17 mouse cellular contexts compared by ENCODE assay signal in the genomic region with DNA sequence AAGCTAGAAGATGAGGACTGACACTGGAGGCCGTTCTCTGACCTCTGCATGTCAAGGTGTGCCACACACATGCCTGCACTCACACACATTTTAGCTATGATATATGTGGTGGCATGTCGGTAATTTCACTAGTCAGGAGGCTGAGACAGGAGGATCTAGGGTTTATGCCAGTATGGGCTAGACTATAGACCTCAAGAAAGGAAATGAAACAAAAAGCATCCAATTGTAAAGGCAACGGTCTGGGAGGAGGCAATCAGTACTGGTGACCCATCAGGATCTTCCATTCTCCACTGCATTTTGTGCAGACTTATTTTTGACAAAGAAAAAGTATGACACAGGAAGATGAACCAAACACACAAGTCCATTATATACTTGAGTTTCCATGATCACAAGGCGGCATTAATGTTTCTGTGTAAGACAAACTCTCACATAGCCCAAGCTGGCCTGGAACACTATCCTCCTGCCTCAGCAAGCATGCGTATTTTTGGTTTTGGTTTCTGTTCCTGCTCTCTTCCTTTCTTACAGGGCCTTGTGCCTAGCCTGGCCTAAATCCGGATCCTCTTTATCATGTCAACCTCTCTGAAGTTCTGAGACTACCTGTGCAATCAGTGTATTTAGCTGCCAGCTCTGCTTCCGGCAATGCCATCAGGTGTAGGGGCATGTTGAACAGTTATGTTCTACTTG. TPM values are rescaled to one million over a fixed set of nuclear protein-coding genes. Genes with fewer than 3 reads are reported as not detected.
DNase-seq lines count a peak whose midpoint lies in the region; ATAC-seq and TF ChIP-seq lines count a peak whose summit lies in the region.
"Had no signal": no experiment of that assay in that cellular context is flagged by ENCODE, and none has a peak within 500 bp of the region (broad histone marks: within the 10 kb centered on the region; RNA-seq: fewer than 3 reads in every experiment).

No protein-coding gene starts in this region.

- H3K27ac ChIP-seq in kidney, adult 2 months (ENCODE audit: insufficient read depth, low read depth, low read length), result peak overlapping the region; percentile 1; the same call in 1 of the 2 replicates
- H3K27ac ChIP-seq in bone marrow macrophage, adult 2 months (ENCODE audit: insufficient read depth, low read depth, low read length), result peak overlapping the region; percentile 3; the same call in 1 of the 2 replicates
- H3K27ac ChIP-seq in lung, postnatal 0 days (ENCODE audit: low read length), result no peak overlapping the region
- H3K27ac ChIP-seq: hindbrain, embryonic 15.5 days; limb, embryonic 12.5 days had no signal

- H3K9me3 ChIP-seq in lung, postnatal 0 days (ENCODE audit: low read length), result no peaks in the 10 kb centered on the region
- H3K9me3 ChIP-seq: heart, embryonic 12.5 days; hindbrain, embryonic 15.5 days; limb, embryonic 12.5 days had no signal

- H3K9ac ChIP-seq in lung, postnatal 0 days (replicated peaks; ENCODE audit: low read depth), result no peak overlapping the region
- H3K9ac ChIP-seq: heart, embryonic 12.5 days; hindbrain, embryonic 15.5 days; limb, embryonic 12.5 days had no signal

- peak; percentile 39 for ATAC-seq in megakaryocyte progenitor cell, adult 5-6 weeks (replicated peaks; ENCODE audit: poor library complexity)
- ATAC-seq in megakaryocyte-erythroid progenitor cell, adult 5-6 weeks (replicated peaks; ENCODE audit: low FRiP score, low TSS enrichment, poor library complexity, severe bottlenecking), result no peak
- no peak for ATAC-seq in lung, postnatal 0 days
- ATAC-seq: midbrain, embryonic 16.5 days had no signal

- no peak for TF ChIP-seq CTCF in kidney, adult 2 months (conservative IDR thresholded peaks at IDR 0.05; ENCODE audit: insufficient read depth, insufficient read length, low read depth, low read length)
- no peak for TF ChIP-seq CTCF in bone marrow macrophage, adult 2 months (IDR thresholded peaks at IDR 0.05; ENCODE audit: low read depth, low read length)
- TF ChIP-seq CTCF in lung, postnatal 0 days (IDR thresholded peaks at IDR 0.05), result no peak

- peaks cover 41% of the 10 kb centered on the region for H3K4me1 ChIP-seq in kidney, adult 2 months (ENCODE audit: control insufficient read depth, insufficient read depth, low read length)
- peaks cover 74% of the 10 kb centered on the region for H3K4me1 ChIP-seq in bone marrow macrophage, adult 2 months (ENCODE audit: control insufficient read depth, insufficient read depth, low read length)
- H3K4me1 ChIP-seq in lung, postnatal 0 days (ENCODE audit: insufficient read depth, low read depth, low read length), result peaks cover 14% of the 10 kb centered on the region

- no peaks in the 10 kb centered on the region for H3K36me3 ChIP-seq in kidney, adult 2 months (ENCODE audit: control insufficient read depth, insufficient read depth, low read length)
- H3K36me3 ChIP-seq in lung, postnatal 0 days (ENCODE audit: insufficient read depth, low read length), result no peaks in the 10 kb centered on the region
- H3K36me3 ChIP-seq: hindbrain, embryonic 15.5 days; limb, embryonic 12.5 days had no signal

- DNase-seq in kidney, adult 2 months, result peak; percentile 13
- DNase-seq in kidney, postnatal 14 days, result no peak
- peak; percentile 59 to 64 for DNase-seq in B cell, adult 2 months
- DNase-seq in cerebellum, postnatal 14 days, result no peak
- DNase-seq in lung, postnatal 0 days (ENCODE audit: low spot score), result no peak
- DNase-seq: adrenal gland, adult 2 months; cerebellum, adult 18-20 months; gastrocnemius, postnatal 10 days; kidney, postnatal 10 days; right cerebral cortex, postnatal 14 days had no signal

- H3K27me3 ChIP-seq in kidney, adult 2 months (replicated peaks; ENCODE audit: control insufficient read depth, insufficient read depth, low read length), result no peaks in the 10 kb centered on the region
- no peaks in the 10 kb centered on the region for H3K27me3 ChIP-seq in lung, postnatal 0 days (replicated peaks; ENCODE audit: insufficient read depth, low read length)
- H3K27me3 ChIP-seq: heart, embryonic 12.5 days; hindbrain, embryonic 15.5 days; limb, embryonic 12.5 days had no signal

- TF ChIP-seq EP300 in lung, postnatal 0 days (IDR thresholded peaks at IDR 0.05), result no peak

- H3K4me2 ChIP-seq in lung, postnatal 0 days (replicated peaks; ENCODE audit: low read depth, low read length), result no peak overlapping the region
- H3K4me2 ChIP-seq: heart, embryonic 12.5 days; hindbrain, embryonic 15.5 days; limb, embryonic 12.5 days had no signal

- H3K4me3 ChIP-seq in kidney, adult 2 months (ENCODE audit: insufficient read depth, low read depth, low read length), result no peak overlapping the region
- no peak overlapping the region for H3K4me3 ChIP-seq in bone marrow macrophage, adult 2 months (ENCODE audit: insufficient read depth, low read length)
- no peak overlapping the region for H3K4me3 ChIP-seq in lung, postnatal 0 days (ENCODE audit: low read depth, low read length)
- H3K4me3 ChIP-seq: heart, embryonic 12.5 days; hindbrain, embryonic 15.5 days; limb, embryonic 12.5 days had no signal

- no peak for TF ChIP-seq POLR2A in kidney, adult 2 months (IDR thresholded peaks at IDR 0.05; ENCODE audit: low read depth, low read length)
- no peak for TF ChIP-seq POLR2A in bone marrow macrophage, adult 2 months (IDR thresholded peaks at IDR 0.05; ENCODE audit: borderline replicate concordance, low read depth, low read length)

- 74% methylated on average over 7 of the region's 7 CpGs for WGBS in kidney, adult 2 months
- WGBS in lung, postnatal 0 days, result 90% methylated on average over 7 of the region's 7 CpGs

RNA-seq across cellular contexts. Expression of a gene that starts 16.2 kb away (rescaled TPM):
- polyA plus RNA-seq in kidney, adult 2 months (2012; rRNA removed), result 23.2 and 38.2 TPM in 2 replicates
- 454 and 458 TPM in 2 replicates for polyA plus RNA-seq in bone marrow macrophage, adult 2 months (2012; ENCODE audit: insufficient read depth, insufficient read length, missing spikeins)
- total RNA-seq in megakaryocyte progenitor cell, adult 5-6 weeks (2015), result 215 and 244 TPM in 2 replicates
- total RNA-seq in megakaryocyte progenitor cell, adult 5-6 weeks (2017), result 84.2 and 95.6 TPM in 2 replicates
- total RNA-seq in megakaryocyte-erythroid progenitor cell, adult 5-6 weeks (2014; fragmentation: Nextera tagmentation), result 56.8 and 92.2 TPM in 2 replicates
- total RNA-seq in megakaryocyte-erythroid progenitor cell, adult 5-6 weeks (2017), result 67.4 and 73.2 TPM in 2 replicates
- 268 and 290 TPM in 2 replicates for polyA plus RNA-seq in lung, postnatal 0 days (2015; fragmentation: Nextera tagmentation; extraction: Ambion mirVana)

RNA-seq across cellular contexts. Expression of a gene that starts 37.1 kb away (rescaled TPM):
- 3.7 and 4.6 TPM in 2 replicates for polyA plus RNA-seq in kidney, adult 2 months (2012; rRNA removed)
- 18.2 and 18.9 TPM in 2 replicates for polyA plus RNA-seq in bone marrow macrophage, adult 2 months (2012; ENCODE audit: insufficient read depth, insufficient read length, missing spikeins)
- 79.2 and 85.6 TPM in 2 replicates for total RNA-seq in megakaryocyte progenitor cell, adult 5-6 weeks (2015)
- 111 and 153 TPM in 2 replicates for total RNA-seq in megakaryocyte progenitor cell, adult 5-6 weeks (2017)
- 87.2 and 100 TPM in 2 replicates for total RNA-seq in megakaryocyte-erythroid progenitor cell, adult 5-6 weeks (2014; fragmentation: Nextera tagmentation)
- total RNA-seq in megakaryocyte-erythroid progenitor cell, adult 5-6 weeks (2017), result 128 and 133 TPM in 2 replicates
- polyA plus RNA-seq in lung, postnatal 0 days (2015; fragmentation: Nextera tagmentation; extraction: Ambion mirVana), result 15.2 and 17.3 TPM in 2 replicates

Comparison
In these comparisons a context has a peak if more than half of its experiments do, and no peak if none do; other contexts are left out.
1. DNase-seq: peak in kidney, adult 2 months (single experiment) and B cell, adult 2 months (2 of 2); none in kidney, postnatal 14 days (single experiment), cerebellum, postnatal 14 days (0 of 2) and lung, postnatal 0 days (single experiment).